8 mouse cellular contexts compared by ENCODE assay signal in the genomic region with DNA sequence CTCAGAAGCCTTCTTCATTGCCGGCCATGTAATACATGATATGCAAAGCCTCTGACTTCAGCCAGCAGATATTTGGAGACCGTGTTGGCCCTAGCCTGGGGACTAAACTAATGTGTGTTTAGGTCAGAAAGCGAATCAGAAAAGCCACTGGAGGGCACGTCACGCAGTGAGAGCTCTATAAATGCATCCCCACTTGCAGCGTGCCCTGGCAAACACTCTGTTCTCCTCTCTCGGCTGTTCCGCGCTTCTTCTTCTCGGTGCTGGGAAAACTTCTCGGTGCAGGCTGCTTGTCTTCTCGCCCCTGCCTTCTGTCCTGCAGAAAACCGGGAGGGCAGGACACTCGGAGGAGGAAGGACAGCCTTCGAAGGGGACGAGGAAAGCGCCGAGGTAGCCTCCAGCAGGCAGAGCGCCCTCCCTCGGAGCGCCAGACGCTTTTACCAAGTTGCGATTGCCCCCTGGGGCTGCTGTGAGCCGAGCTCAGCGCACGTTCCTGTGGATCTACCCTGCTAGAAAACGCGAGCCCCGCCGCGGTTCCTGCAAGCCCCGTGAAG. TPM values are rescaled to one million over a fixed set of nuclear protein-coding genes. Genes with fewer than 3 reads are reported as not detected.
DNase-seq lines count a peak whose midpoint lies in the region; ATAC-seq and TF ChIP-seq lines count a peak whose summit lies in the region.

No protein-coding gene starts in this region.

- no peak for TF ChIP-seq CTCF in Patski (IDR thresholded peaks at IDR 0.05)

- H3K27ac ChIP-seq in heart, embryonic 12.5 days (ENCODE audit: poor library complexity, severe bottlenecking) = no peak overlapping the region
- no peak overlapping the region for H3K27ac ChIP-seq in heart, embryonic 15.5 days
- H3K27ac ChIP-seq in liver, embryonic 16.5 days (ENCODE audit: low read length) = no peak overlapping the region
- H3K27ac ChIP-seq in stomach, embryonic 14.5 days (ENCODE audit: low read length) = peak overlapping the region; percentile 89

- H3K9me3 ChIP-seq in heart, embryonic 12.5 days (replicated peaks) = no peaks in the 10 kb centered on the region
- no peaks in the 10 kb centered on the region for H3K9me3 ChIP-seq in heart, embryonic 15.5 days (replicated peaks)
- no peaks in the 10 kb centered on the region for H3K9me3 ChIP-seq in liver, embryonic 16.5 days (replicated peaks; ENCODE audit: control insufficient read depth, low read length)
- H3K9me3 ChIP-seq in stomach, embryonic 14.5 days (ENCODE audit: control insufficient read depth, low read depth, low read length) = no peaks in the 10 kb centered on the region

- DNase-seq in heart, postnatal 25 days (ENCODE audit: low spot score) = no peak
- no peak for DNase-seq in Patski (ENCODE audit: low read depth, low spot score)
- DNase-seq in cerebellum, adult 11-12 months = no peak

- under 1% methylated on average over 32 of the region's 32 CpGs for WGBS in heart, embryonic 12.5 days
- under 1% methylated on average over 32 of the region's 32 CpGs for WGBS in heart, embryonic 15.5 days
- 2% methylated on average over 32 of the region's 32 CpGs for WGBS in liver, embryonic 16.5 days (ENCODE audit: insufficient replicate concordance)
- WGBS in stomach, embryonic 14.5 days = under 1% methylated on average over 32 of the region's 32 CpGs

- peak overlapping the region; percentile 88 for H3K4me2 ChIP-seq in heart, embryonic 12.5 days
- H3K4me2 ChIP-seq in heart, embryonic 15.5 days = peak overlapping the region; percentile 95
- peak overlapping the region; percentile 43 for H3K4me2 ChIP-seq in liver, embryonic 16.5 days (ENCODE audit: low read depth, low read length)
- peak overlapping the region; percentile 78 for H3K4me2 ChIP-seq in stomach, embryonic 14.5 days (replicated peaks; ENCODE audit: low read depth, low read length)

- in situ Hi-C loops in Patski (cut with MboI; ENCODE audit: low pct_unique_long_range_greater_than_20kb) = loop anchor here (5.0 kb wide), 1 partner anchor 343 kb away; no protein-coding TSS in a partner anchor

- POLR2A ChIA-PET in Patski (lab: Charles Lee) = interaction anchor here (0.7 to 0.9 kb wide), 2 partner anchors 142 to 350 kb away, joined by 3 read pairs; no protein-coding TSS in a partner anchor

- intact Hi-C loops in heart, postnatal 25 days (cut with DNase I) = loop anchor here (5.0 kb wide), 1 partner anchor 328 kb away; no protein-coding TSS in a partner anchor

- H3K9ac ChIP-seq in heart, embryonic 12.5 days = peak overlapping the region; percentile 60
- peak overlapping the region; percentile 49 for H3K9ac ChIP-seq in heart, embryonic 15.5 days
- H3K9ac ChIP-seq in liver, embryonic 16.5 days (ENCODE audit: low read depth, low read length) = no peak overlapping the region
- H3K9ac ChIP-seq in stomach, embryonic 14.5 days (replicated peaks; ENCODE audit: low read depth, low read length) = peak overlapping the region; percentile 72

- no peaks in the 10 kb centered on the region for H3K36me3 ChIP-seq in heart, embryonic 12.5 days
- no peaks in the 10 kb centered on the region for H3K36me3 ChIP-seq in heart, embryonic 15.5 days
- H3K36me3 ChIP-seq in liver, embryonic 16.5 days (ENCODE audit: control insufficient read depth, insufficient read depth) = no peaks in the 10 kb centered on the region
- no peaks in the 10 kb centered on the region for H3K36me3 ChIP-seq in stomach, embryonic 14.5 days (ENCODE audit: control insufficient read depth, insufficient read depth, low read length)

- 0 out of 2 replicates have a peak, but pooled peaks have one; percentile 17 for ATAC-seq in heart, embryonic 12.5 days (ENCODE audit: insufficient number of reproducible peaks, low FRiP score)
- peak; percentile 57 for ATAC-seq in Patski
- ATAC-seq in heart, embryonic 15.5 days (replicated peaks; ENCODE audit: insufficient number of reproducible peaks, insufficient read depth, low FRiP score, low read depth) = no peak
- ATAC-seq in liver, embryonic 16.5 days (ENCODE audit: low read depth) = no peak
- ATAC-seq in stomach, embryonic 14.5 days (ENCODE audit: insufficient number of reproducible peaks, insufficient read depth, low FRiP score, low read depth) = 0 out of 2 replicates have a peak, but pooled peaks have one; percentile 21
- no peak for ATAC-seq in frontal cortex, adult (ENCODE audit: low TSS enrichment)

- H3K4me3 ChIP-seq in heart, embryonic 12.5 days = peak overlapping the region; percentile 54
- peak overlapping the region; percentile 61 for H3K4me3 ChIP-seq in heart, embryonic 15.5 days
- H3K4me3 ChIP-seq in liver, embryonic 16.5 days (ENCODE audit: low read depth, low read length) = peak overlapping the region; percentile 25; the same call in 1 of the 2 replicates
- peak overlapping the region; percentile 69 for H3K4me3 ChIP-seq in stomach, embryonic 14.5 days (ENCODE audit: low read depth, low read length)

- peaks cover 34% of the 10 kb centered on the region for H3K4me1 ChIP-seq in heart, embryonic 12.5 days (replicated peaks)
- peaks cover 38% of the 10 kb centered on the region for H3K4me1 ChIP-seq in heart, embryonic 15.5 days (replicated peaks)
- no peaks in the 10 kb centered on the region; the same call in 1 of the 2 replicates for H3K4me1 ChIP-seq in liver, embryonic 16.5 days (ENCODE audit: control insufficient read depth, low read depth, low read length)
- H3K4me1 ChIP-seq in stomach, embryonic 14.5 days (ENCODE audit: control insufficient read depth, insufficient read depth, low read length) = 0 out of 2 replicates have a peak, but pooled peaks cover 4% of the 10 kb centered on the region

- CTCF ChIA-PET in Patski (lab: Charles Lee) = interaction anchor here (0.6 kb wide), 1 partner anchor 27 kb away, joined by 4 read pairs; no protein-coding TSS in a partner anchor

- H3K27me3 ChIP-seq in heart, embryonic 12.5 days (replicated peaks) = peaks cover 83% of the 10 kb centered on the region
- no peaks in the 10 kb centered on the region for H3K27me3 ChIP-seq in Patski
- peaks cover 89% of the 10 kb centered on the region for H3K27me3 ChIP-seq in heart, embryonic 15.5 days
- H3K27me3 ChIP-seq in liver, embryonic 16.5 days (ENCODE audit: control insufficient read depth, insufficient read depth, low read depth, low read length) = peaks cover 73% of the 10 kb centered on the region
- H3K27me3 ChIP-seq in stomach, embryonic 14.5 days (ENCODE audit: control insufficient read depth, insufficient read depth, low read length) = peaks cover 9% of the 10 kb centered on the region; the same call in 1 of the 2 replicates

RNA-seq across cellular contexts. Expression of a gene that starts 0.7 kb away (rescaled TPM):
- polyA plus RNA-seq in heart, embryonic 12.5 days (2016; fragmentation: Nextera tagmentation; extraction: Ambion mirVana) = 0.15 and 0.30 TPM in 2 replicates
- total RNA-seq in heart, postnatal 25 days (2021) = under 1 TPM; 0.47 to 0.59 TPM
- polyA plus RNA-seq in Patski (2021) = 8.1 TPM
- polyA plus RNA-seq in heart, embryonic 15.5 days (2015; fragmentation: Nextera tagmentation; extraction: Ambion mirVana) = 0.16 and 0.21 TPM in 2 replicates
- polyA plus RNA-seq in liver, embryonic 16.5 days (2015; fragmentation: Nextera tagmentation; extraction: Ambion mirVana) = not detected in 2 replicates
- 3.7 and 4.3 TPM in 2 replicates for polyA plus RNA-seq in stomach, embryonic 14.5 days (2014; fragmentation: Nextera tagmentation; extraction: Ambion mirVana)

Comparison
In these comparisons a context has a peak if more than half of its experiments do, and no peak if none do; other contexts are left out.
1. ATAC-seq: peak in heart, embryonic 12.5 days (single experiment), Patski (single experiment) and stomach, embryonic 14.5 days (single experiment); none in heart, embryonic 15.5 days (single experiment), liver, embryonic 16.5 days (single experiment) and frontal cortex, adult (single experiment).
2. H3K4me2 ChIP-seq: peak in every context shown above with its lines; median percentile 95 in heart, embryonic 15.5 days; 88 in heart, embryonic 12.5 days; 78 in stomach, embryonic 14.5 days; 43 in liver, embryonic 16.5 days.
3. Peak in every context shown above with its lines, with median percentiles within 50 percentile points of each other: H3K4me3 ChIP-seq.